Mouse (Mus musculus) liver, embryonic 14.5 days (tissue): Measurements from ENCODE around the gene Ptprr.

ENCODE experiments used
- CTCF ChIP-seq: IDR thresholded peaks from 2 replicates; pipeline ENCODE4 v1.5.1; 2016; ENCODE audit warnings: antibody characterized with exemption, low read depth, control low read depth
- EP300 ChIP-seq: IDR thresholded peaks from 2 replicates; pipeline ENCODE4 v1.6.1; 2016; ENCODE audit warnings: antibody characterized with exemption, low read depth

DNA sequence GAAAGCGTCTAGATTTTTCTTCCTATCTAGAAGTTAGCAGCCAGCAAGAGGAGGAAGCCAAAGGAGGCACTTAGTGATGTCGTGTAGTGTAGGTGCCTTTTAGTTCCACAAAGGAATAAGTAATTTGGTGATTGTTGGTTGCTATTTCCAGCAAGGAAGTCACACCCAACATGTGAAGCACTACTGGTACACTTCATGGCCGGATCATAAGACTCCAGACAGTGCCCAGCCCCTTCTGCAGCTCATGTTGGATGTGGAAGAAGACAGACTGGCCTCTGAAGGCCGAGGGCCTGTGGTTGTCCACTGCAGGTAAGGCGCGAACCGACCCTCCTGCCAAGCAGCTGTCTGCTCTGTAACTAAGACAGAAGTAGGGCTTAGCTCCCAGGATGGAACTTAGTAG is 234.7 kb downstream of the Ptprr start:
- TF ChIP-seq CTCF = no peak
- no peak for TF ChIP-seq EP300
